14 mouse cellular contexts compared by ENCODE assay signal in genomic region chr3:21530862-21531261, GRCm38 (mm10).
DNase-seq lines count a peak whose midpoint lies in the region; ATAC-seq and TF ChIP-seq lines count a peak whose summit lies in the region.
"Had no signal": no experiment of that assay in that cellular context is flagged by ENCODE, and none has a peak within 500 bp of the region (broad histone marks: within the 10 kb centered on the region; RNA-seq: fewer than 3 reads in every experiment).

No protein-coding gene starts in this region.

- H3K9ac ChIP-seq in forebrain, postnatal 0 days = no peak overlapping the region
- H3K9ac ChIP-seq in neural tube, embryonic 15.5 days (replicated peaks) = no peak overlapping the region
- H3K9ac ChIP-seq: forebrain, embryonic 12.5 days; liver, embryonic 14.5 days; stomach, embryonic 15.5 days had no signal

- ATAC-seq in forebrain, postnatal 0 days = no peak
- ATAC-seq in neural tube, embryonic 15.5 days (ENCODE audit: low FRiP score) = no peak

- H3K27ac ChIP-seq in forebrain, postnatal 0 days (ENCODE audit: low read depth, low read length) = no peak overlapping the region
- H3K27ac ChIP-seq in neural tube, embryonic 15.5 days (replicated peaks) = no peak overlapping the region
- H3K27ac ChIP-seq: forebrain, embryonic 12.5 days; liver, embryonic 14.5 days; stomach, embryonic 15.5 days had no signal

- no peak for TF ChIP-seq CTCF in brain, embryonic 14.5 days (IDR thresholded peaks at IDR 0.05; ENCODE audit: borderline replicate concordance, extremely low read depth, insufficient read depth, insufficient read length)
- no peak for TF ChIP-seq CTCF in forebrain, postnatal 0 days (IDR thresholded peaks at IDR 0.05; ENCODE audit: low read depth)

- no peaks in the 10 kb centered on the region for H3K27me3 ChIP-seq in forebrain, postnatal 0 days (ENCODE audit: insufficient read depth, low read length)
- no peaks in the 10 kb centered on the region for H3K27me3 ChIP-seq in neural tube, embryonic 15.5 days (replicated peaks)
- H3K27me3 ChIP-seq: forebrain, embryonic 12.5 days; stomach, embryonic 15.5 days had no signal

- intact Hi-C loops in heart, postnatal 10 days (cut with DNase I) = loop anchor here (5.0 kb wide), 2 partner anchors 91 to 111 kb away; no protein-coding TSS in a partner anchor

- H3K4me2 ChIP-seq in forebrain, postnatal 0 days (ENCODE audit: low read depth) = no peak overlapping the region
- no peak overlapping the region for H3K4me2 ChIP-seq in neural tube, embryonic 15.5 days
- H3K4me2 ChIP-seq: forebrain, embryonic 12.5 days; stomach, embryonic 15.5 days had no signal

- H3K4me3 ChIP-seq in forebrain, postnatal 0 days (ENCODE audit: low read depth, low read length) = no peak overlapping the region
- no peak overlapping the region for H3K4me3 ChIP-seq in neural tube, embryonic 15.5 days (replicated peaks)
- H3K4me3 ChIP-seq: forebrain, embryonic 12.5 days; stomach, embryonic 15.5 days had no signal

- no peak for TF ChIP-seq POLR2A in brain, embryonic 14.5 days (IDR thresholded peaks at IDR 0.05; ENCODE audit: borderline replicate concordance, extremely low read depth, insufficient read depth, insufficient read length, poor library complexity, severe bottlenecking)

- no peaks in the 10 kb centered on the region for H3K36me3 ChIP-seq in forebrain, postnatal 0 days (ENCODE audit: insufficient read depth)
- H3K36me3 ChIP-seq in neural tube, embryonic 15.5 days = no peaks in the 10 kb centered on the region
- H3K36me3 ChIP-seq: forebrain, embryonic 12.5 days; stomach, embryonic 15.5 days had no signal

- peak; percentile 51 for DNase-seq in embryo, embryonic 10 days (ENCODE audit: low spot score)
- no peak for DNase-seq in embryo, embryonic 9.5 days (ENCODE audit: extremely low spot score)
- DNase-seq in brain, embryonic 14.5 days (ENCODE audit: low read depth) = peak; percentile 26
- peak; percentile 52 to 60 for DNase-seq in heart, postnatal 10 days
- peak; percentile 30 for DNase-seq in lung, postnatal 36 days
- DNase-seq in forebrain, postnatal 0 days = no peak
- no peak for DNase-seq in ovary, postnatal 14 days (ENCODE audit: low spot score)
- DNase-seq: B cell, adult 2 months; cerebellum, adult 11-12 months; layer of hippocampus, adult 9-11 months had no signal

- no peaks in the 10 kb centered on the region for H3K9me3 ChIP-seq in forebrain, postnatal 0 days (ENCODE audit: low read length)
- H3K9me3 ChIP-seq in neural tube, embryonic 15.5 days (replicated peaks) = no peaks in the 10 kb centered on the region
- H3K9me3 ChIP-seq: forebrain, embryonic 12.5 days; stomach, embryonic 15.5 days had no signal

- no peaks in the 10 kb centered on the region for H3K4me1 ChIP-seq in forebrain, postnatal 0 days (ENCODE audit: insufficient read depth)
- no peaks in the 10 kb centered on the region for H3K4me1 ChIP-seq in neural tube, embryonic 15.5 days
- H3K4me1 ChIP-seq: forebrain, embryonic 12.5 days; stomach, embryonic 15.5 days had no signal

- WGBS in forebrain, postnatal 0 days = 64% methylated on average over 5 of the region's 5 CpGs
- WGBS in neural tube, embryonic 15.5 days = 48% methylated on average over 5 of the region's 5 CpGs

Comparison
In these comparisons a context has a peak if more than half of its experiments do, and no peak if none do; other contexts are left out.
1. DNase-seq: peak in embryo, embryonic 10 days (single experiment), brain, embryonic 14.5 days (single experiment), heart, postnatal 10 days (2 of 2) and lung, postnatal 36 days (single experiment); none in embryo, embryonic 9.5 days (single experiment), forebrain, postnatal 0 days (single experiment) and ovary, postnatal 14 days (single experiment).